Mouse (Mus musculus): ENCODE results near the gene Rab25. TPM values are rescaled to one million over a fixed set of nuclear protein-coding genes. Genes with fewer than 3 reads are reported as not detected.

The Rab25 gene
- polyA plus RNA-seq, 1 experiment from 2014 or later: 252 TPM

GRCm38 (mm10) chr3:88535005-88535404, 13.1 kb downstream of the Rab25 start:
- H3K9me3 ChIP-seq (ENCODE audit: control insufficient read depth, low read length): no peaks in the 10 kb centered on the region
- no peak overlapping the region for H3K4me3 ChIP-seq (ENCODE audit: low read depth, low read length)
- no peak overlapping the region for H3K9ac ChIP-seq (ENCODE audit: low read length)
- 0 out of 2 replicates have a peak, but pooled peaks cover 4% of the 10 kb centered on the region for H3K36me3 ChIP-seq (ENCODE audit: control insufficient read depth, insufficient read depth, low read length)
- no peak overlapping the region for H3K27ac ChIP-seq (replicated peaks)
- no peak overlapping the region for H3K4me2 ChIP-seq (replicated peaks; ENCODE audit: low read depth)
- H3K4me1 ChIP-seq (replicated peaks; ENCODE audit: control insufficient read depth, insufficient read depth): peaks cover 13% of the 10 kb centered on the region; the same call in 1 of the 2 replicates
- DNase-seq (ENCODE audit: low spot score): no peak
- WGBS: 67% methylated on average over 3 of the region's 3 CpGs
- TF ChIP-seq EP300 (optimal IDR thresholded peaks at IDR 0.05) (no peak), CTCF (IDR thresholded peaks at IDR 0.05; ENCODE audit: low read depth) (no peak)
- ATAC-seq (ENCODE audit: low FRiP score, low TSS enrichment): no peak
- H3K27me3 ChIP-seq (ENCODE audit: control insufficient read depth, insufficient read depth, low read length): no peaks in the 10 kb centered on the region

- no peak for ATAC-seq (ENCODE audit: low FRiP score, low TSS enrichment)
- 10% methylated on average over 5 of the region's 5 CpGs for WGBS
- peaks cover 13% of the 10 kb centered on the region; the same call in 1 of the 2 replicates for H3K4me1 ChIP-seq (replicated peaks; ENCODE audit: control insufficient read depth, insufficient read depth)
Measured at GRCm38 (mm10) chr3:88533706-88534105, 14.4 kb downstream of the Rab25 start.

GRCm38 (mm10) chr3:88532689-88533511, 15.2 kb downstream of the Rab25 start:
- TF ChIP-seq CTCF (IDR thresholded peaks at IDR 0.05; ENCODE audit: low read depth) (no peak), EP300 (optimal IDR thresholded peaks at IDR 0.05) (no peak)
- DNase-seq (ENCODE audit: low spot score) (peak; percentile 33), ATAC-seq (ENCODE audit: low FRiP score, low TSS enrichment) (peak; percentile 13; the same call in 1 of the 2 replicates)
- H3K4me3 ChIP-seq (ENCODE audit: low read depth, low read length): peak overlapping the region; percentile 77
- no peaks in the 10 kb centered on the region for H3K27me3 ChIP-seq (ENCODE audit: control insufficient read depth, insufficient read depth, low read length)
- peak overlapping the region; percentile 92 for H3K4me2 ChIP-seq (replicated peaks; ENCODE audit: low read depth)
- H3K27ac ChIP-seq (replicated peaks): peak overlapping the region; percentile 78
- peak overlapping the region; percentile 77 for H3K9ac ChIP-seq (ENCODE audit: low read length)
- H3K36me3 ChIP-seq (ENCODE audit: control insufficient read depth, insufficient read depth, low read length): no peaks in the 10 kb centered on the region
- WGBS: under 1% methylated on average over 40 of the region's 40 CpGs
- peaks cover 13% of the 10 kb centered on the region; the same call in 1 of the 2 replicates for H3K4me1 ChIP-seq (replicated peaks; ENCODE audit: control insufficient read depth, insufficient read depth)
- no peaks in the 10 kb centered on the region for H3K9me3 ChIP-seq (ENCODE audit: control insufficient read depth, low read length)

More at GRCm38 (mm10) chr3:88533706-88534105, 14.4 kb downstream of the Rab25 start:
- no peaks in the 10 kb centered on the region for H3K9me3 ChIP-seq (ENCODE audit: control insufficient read depth, low read length)
- no peak for DNase-seq (ENCODE audit: low spot score)
- peak overlapping the region; percentile 92 for H3K4me2 ChIP-seq (replicated peaks; ENCODE audit: low read depth)
- no peak for TF ChIP-seq CTCF (IDR thresholded peaks at IDR 0.05; ENCODE audit: low read depth)
- no peak for TF ChIP-seq EP300 (optimal IDR thresholded peaks at IDR 0.05)
- H3K9ac ChIP-seq (ENCODE audit: low read length): no peak overlapping the region; the same call in 1 of the 2 replicates
- H3K4me3 ChIP-seq (ENCODE audit: low read depth, low read length): peak overlapping the region; percentile 77
- no peaks in the 10 kb centered on the region for H3K27me3 ChIP-seq (ENCODE audit: control insufficient read depth, insufficient read depth, low read length)
- no peak overlapping the region for H3K27ac ChIP-seq (replicated peaks)
- 0 out of 2 replicates have a peak, but pooled peaks cover 4% of the 10 kb centered on the region for H3K36me3 ChIP-seq (ENCODE audit: control insufficient read depth, insufficient read depth, low read length)

DNA sequence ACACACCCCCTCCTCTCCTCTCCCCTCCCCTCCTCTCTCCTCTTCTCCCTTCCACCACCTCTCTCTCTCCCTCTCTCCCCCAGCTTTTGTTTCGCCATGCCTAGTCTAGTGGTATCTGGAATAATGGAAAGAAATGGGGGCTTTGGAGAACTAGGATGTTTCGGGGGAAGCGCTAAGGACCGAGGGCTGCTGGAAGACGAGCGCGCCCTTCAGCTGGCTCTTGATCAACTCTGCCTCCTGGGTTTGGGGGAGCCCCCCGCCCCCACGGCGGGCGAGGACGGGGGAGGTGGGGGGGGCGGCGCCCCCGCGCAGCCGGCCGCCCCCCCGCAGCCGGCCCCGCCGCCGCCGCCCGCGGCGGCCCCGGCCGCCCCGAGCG, 15.8 kb downstream of the Rab25 start, which contains the start of gene Mex3a:
Gene Mex3a, plus strand, starts transcription at position 97 of the 376 bp plus-strand sequence.
- Histone ChIP-seq H3K4me1 (replicated peaks; ENCODE audit: control insufficient read depth, insufficient read depth) (peaks cover 13% of the 10 kb centered on the region; the same call in 1 of the 2 replicates), H3K4me2 (replicated peaks; ENCODE audit: low read depth) (peak within 1 kb of the TSS; percentile 92), H3K9me3 (ENCODE audit: control insufficient read depth, low read length) (no peaks in the 10 kb centered on the region), H3K36me3 (ENCODE audit: control insufficient read depth, insufficient read depth, low read length) (no peaks in the 10 kb centered on the region), H3K27ac (replicated peaks) (peak within 1 kb of the TSS; percentile 88), H3K4me3 (ENCODE audit: low read depth, low read length) (peak within 1 kb of the TSS; percentile 77), H3K27me3 (ENCODE audit: control insufficient read depth, insufficient read depth, low read length) (no peaks in the 10 kb centered on the region), H3K9ac (ENCODE audit: low read length) (peak within 1 kb of the TSS; percentile 77)
- 2% methylated on average over 22 of the region's 31 CpGs for WGBS
- DNase-seq (ENCODE audit: low spot score): no peak
- no peak for ATAC-seq (ENCODE audit: low FRiP score, low TSS enrichment)
- TF ChIP-seq EP300 (optimal IDR thresholded peaks at IDR 0.05) (no peak), CTCF (IDR thresholded peaks at IDR 0.05; ENCODE audit: low read depth) (no peak)

DNA sequence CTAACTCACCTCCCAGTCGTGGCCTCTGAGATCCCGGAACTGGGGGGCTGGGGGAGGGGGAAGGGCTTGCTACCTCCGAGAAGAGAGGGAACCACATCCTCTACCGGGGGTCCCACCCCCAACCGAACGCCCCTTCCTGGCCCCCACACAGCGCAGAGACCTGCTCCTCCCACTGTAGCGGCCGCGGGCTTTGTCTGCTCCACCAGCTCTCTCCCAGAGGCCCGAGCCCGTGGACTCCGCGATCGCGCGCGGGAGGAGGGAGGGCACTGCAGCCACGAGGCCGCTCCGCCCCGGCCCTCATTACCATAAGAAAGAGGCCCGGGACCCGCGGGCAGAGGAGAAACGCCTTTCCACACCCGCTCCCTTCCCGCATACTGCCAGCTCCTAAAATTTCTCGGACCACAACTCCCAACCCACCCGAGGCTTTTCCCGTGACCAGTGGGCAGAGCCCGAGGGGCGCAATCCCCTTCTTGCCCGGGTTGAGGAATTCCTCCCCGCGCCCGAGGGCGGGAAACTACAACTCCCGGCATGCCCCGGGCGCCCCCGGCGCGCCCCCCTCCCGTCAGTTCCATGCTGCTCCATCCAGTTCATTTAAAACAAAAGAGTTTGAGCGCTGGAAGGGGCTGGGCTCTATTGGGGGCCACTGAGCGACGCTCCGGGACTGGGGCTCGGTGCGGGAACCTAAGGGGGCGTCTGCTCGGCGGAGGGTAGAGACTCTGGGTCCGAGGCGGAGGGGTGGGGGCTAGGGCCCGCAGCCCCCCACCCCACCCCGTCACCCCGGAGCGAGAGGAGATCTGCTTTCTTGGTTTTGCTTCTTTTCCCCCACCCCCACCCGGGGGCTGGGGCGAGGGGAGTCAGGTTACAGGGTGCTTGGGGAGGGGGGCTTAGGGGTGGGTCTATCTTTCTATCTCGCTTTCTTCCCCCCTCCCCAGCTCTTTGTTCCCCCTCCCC, 16.5 kb downstream of the Rab25 start:
- peak overlapping the region; percentile 88 for H3K27ac ChIP-seq (replicated peaks)
- peak overlapping the region; percentile 77 for H3K4me3 ChIP-seq (ENCODE audit: low read depth, low read length)
- H3K27me3 ChIP-seq (ENCODE audit: control insufficient read depth, insufficient read depth, low read length): no peaks in the 10 kb centered on the region
- no peaks in the 10 kb centered on the region for H3K36me3 ChIP-seq (ENCODE audit: control insufficient read depth, insufficient read depth, low read length)
- peak overlapping the region; percentile 92 for H3K4me2 ChIP-seq (replicated peaks; ENCODE audit: low read depth)
- H3K9me3 ChIP-seq (ENCODE audit: control insufficient read depth, low read length): no peaks in the 10 kb centered on the region
- WGBS: 1% methylated on average over 54 of the region's 63 CpGs
- peak overlapping the region; percentile 77 for H3K9ac ChIP-seq (ENCODE audit: low read length)
- DNase-seq (ENCODE audit: low spot score): peak; percentile 91
- H3K4me1 ChIP-seq (replicated peaks; ENCODE audit: control insufficient read depth, insufficient read depth): peaks cover 7% of the 10 kb centered on the region; the same call in 1 of the 2 replicates
- TF ChIP-seq CTCF (IDR thresholded peaks at IDR 0.05; ENCODE audit: low read depth) (no peak), EP300 (optimal IDR thresholded peaks at IDR 0.05) (peak; percentile 4)
- peak; percentile 73 for ATAC-seq (ENCODE audit: low FRiP score, low TSS enrichment)

Data from stomach, postnatal 0 days (tissue).